Mouse (Mus musculus) A20 (cell line): ENCODE measurements at regions not wholly inside any gene's neighbourhood (a gene's known extent, or its start where the extent isn't known, plus 50 kb on each side); places are given as distances from the start of the nearest gene placed in this dataset.

Experiments used
- DNase-seq: peaks from one replicate; pipeline ENCODE4 v3.0.0-alpha.2; 2011; ENCODE audit warnings: low read depth, low spot score

DNA sequence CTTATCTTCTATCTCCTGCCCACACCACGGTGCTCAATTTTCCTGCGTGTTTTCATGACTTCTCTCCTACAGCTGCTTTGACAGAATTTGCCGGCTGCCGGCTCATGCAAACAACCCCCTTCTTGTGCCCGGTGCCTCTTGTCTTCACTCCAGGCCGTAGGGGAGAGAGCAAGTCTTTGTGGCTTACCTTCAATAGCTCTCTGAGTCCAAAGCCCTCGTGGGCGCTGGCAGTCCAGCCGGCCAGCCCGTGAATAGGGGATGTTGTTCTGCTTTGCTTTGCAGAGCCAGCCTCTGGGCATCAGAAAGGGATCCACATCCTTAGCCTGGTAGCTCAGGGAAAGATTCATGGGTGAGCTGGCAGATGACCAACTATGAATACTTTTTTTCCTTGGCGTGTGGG, 173.9 kb downstream of the Gsdmc2 start:
- no peak for DNase-seq

DNA sequence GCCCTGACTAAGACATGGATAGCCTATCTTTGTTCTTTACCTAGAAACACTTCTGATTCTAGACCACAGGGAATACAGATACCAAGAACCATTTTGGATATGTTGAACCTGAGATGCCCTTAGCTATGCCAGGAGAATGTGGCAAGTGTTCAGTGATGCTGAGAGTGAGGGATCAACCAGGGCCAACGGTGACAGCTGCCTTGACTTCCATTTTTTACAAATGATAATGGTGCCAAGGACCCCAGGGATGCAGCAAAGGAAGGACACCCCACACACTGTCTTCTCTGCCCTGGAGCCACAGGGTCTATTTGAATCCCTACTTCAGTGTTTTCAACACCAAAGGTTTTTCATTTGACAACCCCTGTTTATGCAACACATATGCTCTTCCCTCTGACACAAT, 174.4 kb downstream of the Gsdmc2 start:
- DNase-seq: no peak

DNA sequence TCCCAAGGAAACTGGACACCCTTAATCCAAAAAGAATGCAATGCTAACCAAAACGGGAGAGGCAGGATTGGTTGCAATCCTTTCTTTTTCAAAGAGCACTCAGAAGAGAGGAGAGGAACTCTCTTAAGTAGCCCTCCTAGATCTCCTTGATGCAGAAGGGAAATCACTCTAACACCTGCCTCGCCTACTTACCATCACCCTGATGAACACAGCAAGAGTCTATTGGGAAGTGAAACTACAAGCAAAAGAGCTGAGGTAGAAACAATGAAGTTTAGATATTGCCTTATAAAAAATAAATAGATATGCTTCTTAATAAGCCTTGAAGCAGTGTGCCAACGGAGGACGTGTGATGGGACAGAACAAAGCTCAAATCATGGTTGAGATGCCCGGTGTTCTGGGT, 177.4 kb downstream of the Gsdmc2 start:
- DNase-seq: peak; percentile 53

DNA sequence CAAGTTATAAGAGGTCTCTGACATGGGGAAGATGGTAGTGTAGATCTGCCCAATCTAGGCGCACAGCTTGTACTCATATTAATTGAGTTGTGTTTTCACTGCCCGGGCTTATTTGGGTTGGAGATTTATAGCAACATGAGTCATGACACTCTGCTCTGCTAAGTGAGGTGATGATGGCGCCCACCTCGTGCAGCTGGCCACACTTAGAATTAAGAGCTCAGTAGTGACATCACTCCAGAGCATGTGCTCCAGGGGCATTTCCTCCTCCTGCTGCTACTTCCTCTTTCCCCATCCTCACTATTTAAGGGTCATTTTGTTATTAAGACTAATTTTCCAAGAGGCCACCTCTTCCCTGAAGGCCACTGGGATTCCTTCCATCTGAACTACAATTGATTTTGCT, 179.5 kb downstream of the Gsdmc2 start:
- DNase-seq: no peak

DNA sequence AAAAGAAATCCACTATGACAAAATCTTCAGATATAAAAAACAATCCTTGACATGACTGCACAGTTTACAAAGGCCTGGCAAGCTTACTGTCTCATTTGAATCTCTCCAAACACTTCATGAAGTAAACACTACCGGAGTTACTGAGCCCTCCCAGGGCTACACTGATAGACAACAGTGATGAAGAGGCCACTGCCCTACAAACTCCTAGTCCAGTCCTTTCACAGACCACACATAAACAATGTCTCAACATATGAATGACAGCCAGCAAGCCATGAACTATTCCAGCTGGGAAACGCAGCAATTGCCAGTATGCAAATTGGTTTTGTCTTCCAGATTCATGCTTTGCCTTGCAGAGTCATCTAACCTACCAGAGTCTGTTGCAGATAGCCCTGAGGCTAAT, 180.1 kb downstream of the Gsdmc2 start:
- no peak for DNase-seq

DNA sequence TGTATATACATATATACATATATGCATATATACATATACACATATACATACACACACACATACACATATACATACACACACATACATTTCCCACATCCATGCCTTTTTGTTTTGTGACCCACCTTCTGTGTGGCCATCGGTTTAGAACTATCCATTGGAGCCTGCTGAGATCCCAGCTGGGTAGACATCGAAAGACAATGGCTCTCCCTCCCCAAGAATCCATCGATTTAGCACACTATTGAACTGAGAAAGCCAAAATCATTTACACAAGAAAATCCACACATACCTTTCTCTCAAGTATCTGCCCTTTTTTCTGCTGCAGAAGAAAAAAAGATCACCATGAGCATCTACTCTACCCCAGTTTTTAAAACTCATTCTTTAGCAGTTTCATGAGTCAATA, 182.8 kb downstream of the Gsdmc2 start:
- DNase-seq: no peak

DNA sequence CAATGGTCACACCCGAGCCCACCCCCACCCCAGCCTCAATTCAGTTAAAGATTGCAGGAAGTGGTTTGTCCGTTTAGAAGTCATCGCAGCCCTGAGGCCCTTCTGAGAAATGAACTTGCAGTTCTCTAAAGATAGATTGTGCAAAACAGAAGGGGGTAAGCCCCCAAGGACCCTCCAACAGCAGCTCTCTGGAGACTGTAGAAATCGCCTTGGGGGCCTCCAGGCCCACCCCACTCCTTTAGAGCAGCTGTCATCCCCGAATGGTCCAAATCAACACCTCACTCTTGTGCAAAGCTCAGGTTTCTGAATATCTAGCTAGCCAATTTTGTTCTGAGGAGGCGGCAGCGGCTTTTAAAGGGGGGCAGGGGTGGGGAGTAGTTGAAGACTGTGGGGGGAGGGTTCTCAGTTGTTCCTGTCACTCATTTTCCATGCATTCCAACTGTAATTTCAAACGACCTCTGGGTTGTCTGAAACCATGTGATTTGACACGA, 186.9 kb downstream of the Gsdmc2 start:
- DNase-seq: no peak

DNA sequence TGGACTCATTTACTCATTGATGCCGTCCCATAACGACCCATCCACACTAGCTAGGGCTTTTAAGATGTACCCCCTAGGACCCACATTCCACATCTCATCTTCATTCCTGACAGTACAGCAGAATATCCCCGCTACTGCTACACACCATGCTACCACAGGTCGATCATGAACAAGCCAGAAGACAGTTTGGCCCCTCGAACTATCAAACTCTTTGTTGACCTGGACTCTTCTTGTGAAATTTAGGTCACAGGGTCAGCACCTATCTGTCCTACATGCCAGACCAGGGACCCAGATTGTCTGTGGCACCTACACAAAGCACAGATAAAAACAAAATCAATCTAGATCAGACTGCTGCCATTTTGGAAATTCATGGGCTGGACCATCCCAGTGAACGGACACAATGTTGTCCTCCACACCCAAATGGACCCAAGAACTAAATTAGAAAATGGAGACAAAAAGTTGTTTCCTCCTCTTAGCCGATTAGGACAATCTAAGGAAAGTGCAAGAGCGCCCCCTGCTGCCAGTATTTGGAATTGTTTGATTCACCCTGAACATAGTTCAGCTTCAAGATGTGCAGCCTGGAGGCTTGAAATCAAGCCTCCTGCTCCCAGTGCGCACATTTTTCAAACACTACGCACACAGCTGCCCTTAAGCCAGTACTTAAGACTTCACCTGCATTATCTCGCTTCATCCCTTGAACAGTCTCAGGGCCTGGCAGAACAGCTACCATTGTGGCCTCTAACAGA, 192.6 kb downstream of the Gsdmc2 start:
- peak; percentile 55 for DNase-seq

DNA sequence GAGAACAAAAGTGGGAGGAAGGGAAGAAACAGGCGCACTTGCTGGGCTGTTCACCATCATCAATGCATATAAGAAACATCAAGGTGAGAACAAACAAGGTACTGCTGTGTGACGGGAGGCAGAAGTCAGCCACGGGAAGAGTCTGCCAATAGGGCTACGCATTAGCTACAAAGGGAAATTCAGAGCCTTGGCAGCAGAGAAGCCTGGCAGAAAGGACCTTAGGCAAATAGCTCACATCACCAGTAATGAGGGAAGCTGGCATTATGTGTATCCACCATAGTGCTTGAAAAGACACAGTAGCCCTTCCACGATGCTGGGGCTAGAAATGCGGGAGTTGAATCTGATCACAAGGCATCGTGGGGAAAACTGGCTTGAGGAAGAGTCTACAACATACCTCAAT, 193.9 kb downstream of the Gsdmc2 start:
- no peak for DNase-seq

DNA sequence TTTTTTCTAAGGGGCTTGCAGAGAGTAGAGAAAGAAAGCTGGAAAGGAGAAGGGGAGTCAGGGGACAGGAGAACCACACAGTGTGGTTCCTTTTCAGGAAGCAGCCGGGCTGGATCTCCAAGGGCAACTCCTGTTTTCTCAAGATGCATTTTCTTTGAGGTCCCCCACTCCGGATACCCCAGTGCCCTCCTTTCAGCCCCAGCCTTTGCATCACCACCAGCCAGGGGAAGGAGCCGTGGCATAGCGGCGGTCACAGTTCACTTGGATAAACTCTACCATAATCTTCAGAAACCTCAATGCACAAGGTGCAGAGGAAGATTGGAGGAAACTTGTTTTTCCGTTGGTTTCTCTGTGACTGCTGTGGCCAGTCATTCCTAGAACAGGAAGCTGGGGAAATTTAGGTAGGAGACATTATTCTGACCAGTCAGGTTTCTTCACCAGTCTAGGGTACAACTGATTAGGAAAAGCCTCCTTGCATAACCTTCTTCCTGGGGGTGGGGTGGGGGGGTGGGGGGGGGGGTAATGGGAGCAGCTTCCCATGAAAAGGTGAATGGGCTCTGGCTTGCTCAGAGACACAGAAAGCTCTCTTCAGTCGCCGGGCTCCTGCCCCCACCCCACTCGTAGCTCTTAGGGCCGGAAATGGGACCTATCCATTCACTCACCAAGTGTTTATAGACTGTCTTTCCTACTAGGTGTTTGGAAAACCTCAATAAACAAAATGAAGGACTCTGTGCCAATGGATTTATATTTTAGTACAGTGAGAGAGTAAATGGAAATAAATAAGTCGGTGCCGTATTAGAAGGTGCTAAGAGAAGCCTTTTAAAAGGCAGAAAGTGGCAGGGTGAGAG, 196.6 kb downstream of the Gsdmc2 start:
- DNase-seq: no peak

DNA sequence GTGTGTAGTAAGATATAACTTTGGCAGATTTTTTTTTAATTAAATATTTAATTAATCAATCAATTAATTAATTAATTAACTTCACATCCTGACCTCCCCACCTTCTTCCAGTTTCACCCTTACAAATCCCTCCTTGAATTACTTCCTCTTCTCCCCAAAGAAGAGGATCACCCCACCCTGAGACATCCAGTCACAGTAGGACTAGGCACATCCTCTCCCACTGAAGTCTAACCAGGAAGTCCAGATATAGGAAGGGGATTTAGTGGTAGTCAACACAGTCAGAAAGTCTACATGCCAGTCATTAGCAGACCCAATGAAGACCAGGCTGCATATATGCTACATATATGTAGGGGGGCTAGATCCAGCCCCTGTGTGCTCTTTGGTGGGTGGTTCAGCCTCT, 220.2 kb downstream of the Gsdmc2 start:
- DNase-seq: no peak

DNA sequence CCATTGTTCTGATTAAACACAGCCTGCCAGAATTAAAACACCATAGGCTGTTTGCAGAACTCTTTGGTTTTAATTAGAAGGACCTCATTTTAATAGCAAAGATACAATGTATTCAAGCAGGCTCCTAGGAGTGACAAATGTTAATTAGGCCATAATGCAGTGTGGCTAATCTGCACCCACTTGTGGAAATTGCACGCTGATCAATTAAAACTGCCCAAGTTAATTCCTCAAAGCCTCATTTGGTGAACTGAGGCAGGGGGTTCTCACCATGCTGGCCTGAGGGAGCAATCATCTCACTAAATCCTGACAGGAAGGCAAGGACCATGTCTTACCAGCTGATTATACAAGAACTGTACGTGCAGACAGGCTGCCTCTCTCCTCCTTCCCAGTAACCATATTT, 220.7 kb downstream of the Gsdmc2 start:
- DNase-seq: no peak

DNA sequence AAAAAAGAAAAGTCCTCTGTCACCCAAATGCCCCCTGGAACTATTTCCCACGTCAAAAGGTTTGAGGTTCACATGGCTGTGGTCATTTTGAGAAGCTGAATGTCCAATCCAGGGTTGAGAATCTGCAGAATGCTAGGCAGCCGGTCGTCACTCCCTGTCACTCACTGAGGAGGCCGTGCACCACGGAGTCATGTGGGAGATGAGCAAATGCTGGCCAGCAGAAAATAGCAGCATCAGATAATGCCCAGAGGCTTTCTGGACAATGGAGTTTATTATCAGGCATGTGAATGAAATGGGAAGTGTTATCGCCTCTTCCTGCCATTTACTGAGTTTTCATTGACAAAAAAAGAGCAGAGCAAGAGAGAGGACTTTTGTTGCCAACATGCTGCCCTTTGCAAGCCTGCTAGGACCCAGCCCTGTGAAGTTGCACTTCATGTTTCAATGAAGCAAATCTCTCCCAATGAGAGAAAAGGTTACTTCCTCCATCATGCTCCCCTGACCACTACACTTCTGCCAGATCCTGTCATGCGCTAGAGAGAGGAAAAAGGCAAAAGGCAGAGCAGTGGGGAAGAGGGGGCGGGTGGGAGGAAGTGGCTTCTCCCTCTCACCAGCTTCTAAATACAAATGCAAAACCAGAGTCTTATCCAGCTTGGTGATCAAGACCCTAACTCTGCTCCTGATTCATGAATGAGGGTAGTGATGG, 228.3 kb downstream of the Gsdmc2 start:
- no peak for DNase-seq

DNA sequence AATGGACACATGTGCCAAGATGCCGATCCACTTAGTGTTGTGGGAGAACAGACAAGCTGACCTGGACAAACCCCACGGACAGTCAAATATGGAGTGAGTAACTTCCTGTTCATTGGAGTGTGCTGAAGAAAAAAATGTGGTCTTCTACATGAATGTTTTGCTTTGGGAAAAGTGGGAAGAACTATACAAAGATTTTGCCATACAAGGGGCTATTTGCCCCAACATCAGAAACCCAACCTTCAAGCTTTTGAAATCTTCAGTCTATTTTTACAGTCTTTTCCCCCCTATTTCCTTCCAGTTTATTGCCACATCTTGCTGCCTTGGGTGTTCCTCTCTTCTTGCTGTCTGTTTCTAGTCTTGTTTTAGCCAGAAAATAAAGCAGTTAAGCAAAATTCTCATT, 230.8 kb downstream of the Gsdmc2 start:
- no peak for DNase-seq

DNA sequence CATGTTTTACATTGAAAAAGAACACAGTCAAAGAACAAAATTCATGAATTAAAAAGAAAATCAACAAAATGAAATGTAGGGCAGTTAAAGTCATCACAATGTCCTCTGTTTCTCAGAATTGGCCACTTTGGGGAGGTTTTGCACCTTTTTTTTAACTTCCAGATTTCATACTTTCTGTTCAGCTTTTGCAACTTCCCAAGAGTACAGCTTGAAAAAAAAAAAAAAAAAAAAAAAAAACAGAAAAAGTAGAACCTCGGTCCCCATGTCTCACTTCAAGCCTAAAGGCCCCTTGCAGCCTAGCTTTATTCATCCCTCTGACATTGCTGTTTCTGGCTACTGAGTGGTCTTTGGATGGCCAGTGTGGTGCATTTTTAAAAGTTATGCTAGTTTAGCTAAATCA, 231.9 kb downstream of the Gsdmc2 start:
- DNase-seq: no peak

DNA sequence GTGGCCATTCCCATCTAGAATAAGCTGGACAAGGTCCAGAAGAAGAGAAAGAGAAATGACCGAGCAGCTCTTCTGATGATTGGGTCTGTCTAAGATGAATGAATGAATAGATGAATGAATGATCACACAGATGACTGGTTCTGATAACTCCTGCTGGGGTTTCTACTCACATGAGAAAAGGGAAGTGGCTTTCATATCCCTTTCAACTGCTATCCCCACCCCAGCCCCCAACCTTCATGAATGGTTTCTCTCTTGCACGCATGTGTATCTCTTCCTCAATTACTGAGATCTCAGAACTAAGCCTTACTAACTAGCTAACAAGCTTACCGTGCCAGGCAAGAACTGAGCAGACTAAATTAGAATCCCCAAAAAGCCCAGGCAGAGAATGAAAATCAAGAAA, 233.8 kb downstream of the Gsdmc2 start:
- DNase-seq: no peak

DNA sequence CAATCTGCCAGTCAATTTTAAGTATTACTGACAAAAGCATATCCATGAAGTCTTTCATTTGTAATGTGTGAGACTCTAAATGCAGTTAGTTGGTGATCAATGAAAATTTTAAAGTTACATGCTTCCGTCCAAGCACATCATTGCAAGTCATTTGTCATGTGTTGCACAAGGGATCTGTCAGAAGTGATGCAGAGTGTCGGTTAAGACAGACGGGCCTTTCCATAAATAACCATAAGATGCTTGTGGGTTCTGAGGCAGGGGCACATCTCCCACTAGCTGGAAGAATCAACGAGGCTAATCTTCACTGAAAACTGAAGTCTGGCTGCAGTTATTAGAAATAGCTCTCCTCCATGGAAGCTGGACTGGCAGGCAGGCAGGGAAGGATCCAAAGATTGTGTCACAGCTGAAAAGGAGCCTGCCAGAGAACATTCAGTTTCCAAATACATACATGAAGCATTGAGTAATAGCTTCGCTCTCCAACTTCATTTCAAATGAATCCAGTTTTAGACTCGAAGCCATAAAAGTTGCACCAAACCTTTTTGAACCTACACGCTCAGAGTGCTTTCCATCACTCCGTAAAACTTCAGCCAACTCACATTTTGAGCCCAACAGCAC, 241.8 kb downstream of the Gsdmc2 start:
- DNase-seq: no peak

DNA sequence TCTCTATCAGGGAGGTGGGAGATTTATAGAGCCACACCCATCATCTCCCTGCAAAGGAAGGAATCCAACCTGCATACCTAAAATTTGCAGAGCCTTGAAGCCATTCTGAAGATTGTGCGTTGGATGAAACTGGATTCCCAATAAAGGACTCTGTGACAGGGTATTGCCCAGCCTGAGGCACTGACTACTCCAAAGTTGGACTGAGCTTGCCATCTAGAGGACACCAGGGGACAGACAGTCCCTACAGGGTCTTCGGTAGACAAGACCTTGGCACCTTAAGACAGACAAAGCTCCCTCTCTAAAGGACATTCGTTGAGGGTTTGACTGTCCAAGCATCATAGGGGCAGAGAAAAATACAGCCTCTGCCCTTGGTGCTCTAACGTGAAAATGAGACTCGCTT, 243.4 kb downstream of the Gsdmc2 start:
- DNase-seq: peak; percentile 4

DNA sequence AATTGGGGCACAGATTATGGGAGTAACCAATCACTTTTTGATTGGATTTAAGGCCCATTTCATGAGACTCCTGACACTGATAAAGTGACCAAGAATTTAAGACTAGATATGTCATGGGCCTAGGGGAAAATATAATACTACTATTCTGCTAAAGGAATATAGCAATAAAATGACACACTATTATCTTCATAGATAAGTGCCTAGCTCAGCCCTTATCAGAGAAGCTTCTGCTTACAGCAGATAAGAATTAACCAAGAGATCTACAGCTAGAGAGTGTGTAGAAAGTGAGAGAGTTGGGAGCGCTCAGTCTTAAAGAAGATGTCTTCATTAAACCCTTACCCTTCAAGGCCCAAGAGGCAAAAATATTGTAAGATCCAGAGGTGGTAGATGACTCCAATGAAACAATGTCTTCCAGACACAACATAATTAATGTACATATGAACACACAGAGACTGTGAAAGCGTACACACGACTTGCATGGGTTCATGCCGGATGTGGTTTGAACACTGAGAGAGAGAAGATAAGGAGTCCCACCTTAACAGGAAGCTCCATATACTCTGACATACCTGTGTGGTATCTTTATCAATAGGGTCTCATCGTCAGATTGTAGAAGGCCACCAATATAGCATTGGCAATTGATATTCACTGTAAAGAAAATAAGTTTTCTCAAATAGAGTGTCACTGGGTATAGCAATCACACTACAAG, 252.1 kb downstream of the Gsdmc2 start:
- DNase-seq: no peak

DNA sequence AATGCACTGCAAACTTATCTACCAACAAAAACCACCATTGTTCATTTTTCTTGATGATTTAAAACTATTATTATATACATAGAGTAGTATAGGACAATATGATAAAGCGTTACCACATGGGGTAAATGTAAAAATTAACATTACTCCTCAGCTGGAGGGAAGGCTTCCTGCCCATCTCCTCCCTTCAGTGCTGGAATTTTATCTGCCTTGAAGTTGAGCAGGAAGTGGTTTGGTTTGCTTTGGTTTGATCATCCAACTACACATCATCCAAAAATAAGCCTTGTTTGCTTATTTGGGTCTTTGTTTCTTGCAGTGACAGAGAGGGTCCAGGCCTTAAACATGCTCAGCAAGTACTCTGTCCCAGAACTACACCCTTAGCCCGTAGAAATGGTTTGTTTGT, 285.7 kb downstream of the Gsdmc2 start:
- DNase-seq: no peak

DNA sequence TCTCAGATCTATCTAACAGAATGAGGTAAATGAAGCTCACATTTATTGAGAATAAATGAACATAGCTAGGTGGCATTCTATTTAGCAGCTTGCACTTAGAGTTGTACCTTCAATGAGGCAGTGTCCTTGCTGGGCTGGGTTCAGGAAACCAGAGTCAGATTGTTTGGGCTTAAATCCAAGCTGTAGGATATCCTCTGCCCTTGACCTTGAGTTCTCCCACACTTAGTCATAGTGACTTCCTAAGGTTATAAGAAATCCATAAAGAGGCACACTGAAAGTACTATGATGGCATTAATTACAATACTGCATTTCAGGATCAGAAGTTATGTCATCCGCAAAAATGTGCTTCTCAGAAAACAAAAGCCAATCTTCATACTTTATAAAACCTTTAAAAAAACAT, 286.3 kb downstream of the Gsdmc2 start:
- DNase-seq: no peak
